Mouse (Mus musculus): ENCODE results near the gene Stpg4.

- TF ChIP-seq POLR2A (IDR thresholded peaks at IDR 0.05; ENCODE audit: low read depth, low read length) = no peak
- TF ChIP-seq CTCF (conservative IDR thresholded peaks at IDR 0.05; ENCODE audit: insufficient read depth, insufficient read length, low read depth, low read length) = no peak
Observed at GRCm38 (mm10) chr17:87448339-87448738, 20.8 kb upstream of the Stpg4 start.

All from kidney, adult 2 months (tissue).